Mouse (Mus musculus) lung, postnatal 0 days (tissue): ENCODE data around the gene Uck2.

ENCODE experiments used
- CTCF ChIP-seq: IDR thresholded peaks from 2 replicates; pipeline ENCODE4 v1.5.1; 2016; ENCODE audit warnings: antibody characterized with exemption, mild to moderate bottlenecking
- EP300 ChIP-seq: IDR thresholded peaks from 2 replicates; pipeline ENCODE4 v1.6.1; 2016; ENCODE audit warnings: antibody characterized with exemption, mild to moderate bottlenecking, control low read depth

GRCm38 (mm10) chr1:167245180-167245641 is 39.9 kb downstream of the Uck2 start:
- TF ChIP-seq CTCF = no peak
- TF ChIP-seq EP300 = no peak
